Mouse (Mus musculus) heart, embryonic 16.5 days (tissue): ENCODE measurements around the gene Ramp3. TPM values are rescaled to one million over a fixed set of nuclear protein-coding genes. Genes with fewer than 3 reads are reported as not detected.

ENCODE experiments used
- ATAC-seq: fragments of 200-750 bp; cut with Nextera tagmentation; replicated peaks from 2 replicates; pipeline ENCODE4 v1.8.0; 2017; ENCODE audit warnings: moderate number of reproducible peaks; ENCODE audit not compliant: insufficient read depth, low FRiP score; ENCODE audit errors: extremely low read depth
- H3K27ac ChIP-seq: fragments of 300-500 bp; sonication (generic); 2 replicates; pipeline ENCODE4 v1.5.1; 2014; ENCODE audit warnings: mild to moderate bottlenecking, low read length, control low read depth, moderate library complexity
- H3K27me3 ChIP-seq: fragments of 300-500 bp; sonication (generic); 2 replicates; pipeline ENCODE4 v1.6.1; 2014; ENCODE audit warnings: low read length, mixed read lengths; ENCODE audit not compliant: control insufficient read depth, insufficient read depth
- H3K36me3 ChIP-seq: fragments of 300-500 bp; sonication (generic); 2 replicates; pipeline ENCODE4 v1.6.1; 2014; ENCODE audit not compliant: control insufficient read depth, insufficient read depth
- H3K4me1 ChIP-seq: fragments of 300-500 bp; sonication (generic); 2 replicates; pipeline ENCODE4 v1.6.1; 2014; ENCODE audit warnings: low read length, mixed read lengths; ENCODE audit not compliant: control insufficient read depth, insufficient read depth
- H3K4me2 ChIP-seq: fragments of 300-500 bp; sonication (generic); 2 replicates; pipeline ENCODE4 v1.6.1; 2014; ENCODE audit warnings: low read depth, mild to moderate bottlenecking, control low read depth, low read length
- H3K4me3 ChIP-seq: fragments of 300-500 bp; sonication (generic); 2 replicates; pipeline ENCODE4 v1.5.1; 2014; ENCODE audit warnings: mild to moderate bottlenecking, control low read depth, low read length
- H3K9ac ChIP-seq: fragments of 300-500 bp; sonication (generic); 2 replicates; pipeline ENCODE4 v1.6.1; 2014; ENCODE audit warnings: low read length, control low read depth
- H3K9me3 ChIP-seq: fragments of 300-500 bp; sonication (generic); replicated peaks from 2 replicates; pipeline ENCODE4 v1.6.1; 2016; ENCODE audit warnings: low read length; ENCODE audit not compliant: control insufficient read depth
- WGBS: fragments of 180-500 bp; shearing (Covaris S2); extraction: QIAGEN DNeasy Blood & Tissue Kit; methylation state at CpG from one replicate; pipeline ENCODE4 v1.1.7; 2014; 5-methylcytosine and 5-hydroxymethylcytosine counted together
- polyA plus RNA-seq: library from polyadenylated mRNA; unstranded; fragments of >200 nt; fragmentation: Nextera tagmentation; extraction: Ambion mirVana; gene quantifications from 2 replicates; pipeline ENCODE4 v1.2.1, GENCODE M21; 2015

The Ramp3 gene
- polyA plus RNA-seq, 1 experiment from 2014 or later, result 5.9 TPM

GRCm38 (mm10) chr11:6698281-6698680 is 40.0 kb downstream of the Ramp3 start:
- Histone ChIP-seq H3K27me3 (no peaks in the 10 kb centered on the region), H3K4me2 (no peak overlapping the region), H3K4me3 (no peak overlapping the region), H3K9me3 (peaks cover 4% of the 10 kb centered on the region), H3K36me3 (no peaks in the 10 kb centered on the region), H3K27ac (no peak overlapping the region), H3K9ac (no peak overlapping the region), H3K4me1 (no peaks in the 10 kb centered on the region)
- 75% methylated on average over 10 of the region's 10 CpGs for WGBS
- ATAC-seq, result no peak

GRCm38 (mm10) chr11:6702258-6702657 is 43.9 kb downstream of the Ramp3 start:
- no peak overlapping the region for H3K27ac ChIP-seq
- no peaks in the 10 kb centered on the region for H3K36me3 ChIP-seq
- H3K27me3 ChIP-seq, result no peaks in the 10 kb centered on the region
- H3K9me3 ChIP-seq, result peaks cover 4% of the 10 kb centered on the region
- no peak overlapping the region for H3K4me2 ChIP-seq
- WGBS, result 63% methylated on average over 3 of the region's 3 CpGs
- no peak overlapping the region for H3K9ac ChIP-seq
- H3K4me3 ChIP-seq, result no peak overlapping the region
- ATAC-seq, result no peak
- no peaks in the 10 kb centered on the region for H3K4me1 ChIP-seq

- Histone ChIP-seq H3K4me2 (no peak overlapping the region), H3K27me3 (no peaks in the 10 kb centered on the region), H3K27ac (no peak overlapping the region), H3K4me3 (no peak overlapping the region), H3K9ac (no peak overlapping the region), H3K4me1 (no peaks in the 10 kb centered on the region), H3K9me3 (peaks cover 10% of the 10 kb centered on the region), H3K36me3 (no peaks in the 10 kb centered on the region)
- 65% methylated on average over 6 of the region's 6 CpGs for WGBS
- ATAC-seq, result no peak
Observed at GRCm38 (mm10) chr11:6704851-6705250, 46.5 kb downstream of the Ramp3 start.

GRCm38 (mm10) chr11:6705516-6705915 is 47.2 kb downstream of the Ramp3 start:
- H3K9ac ChIP-seq, result no peak overlapping the region
- WGBS, result 66% methylated on average over 5 of the region's 5 CpGs
- H3K27ac ChIP-seq, result no peak overlapping the region
- no peaks in the 10 kb centered on the region for H3K4me1 ChIP-seq
- H3K4me2 ChIP-seq, result no peak overlapping the region
- no peaks in the 10 kb centered on the region for H3K27me3 ChIP-seq
- ATAC-seq, result no peak
- H3K36me3 ChIP-seq, result no peaks in the 10 kb centered on the region
- H3K4me3 ChIP-seq, result no peak overlapping the region
- peaks cover 10% of the 10 kb centered on the region for H3K9me3 ChIP-seq

GRCm38 (mm10) chr11:6706796-6707195 is 48.5 kb downstream of the Ramp3 start:
- Histone ChIP-seq H3K4me1 (no peaks in the 10 kb centered on the region), H3K36me3 (no peaks in the 10 kb centered on the region), H3K4me2 (no peak overlapping the region), H3K27ac (no peak overlapping the region), H3K9me3 (peaks cover 7% of the 10 kb centered on the region; the same call in 1 of the 2 replicates), H3K4me3 (no peak overlapping the region), H3K27me3 (no peaks in the 10 kb centered on the region), H3K9ac (no peak overlapping the region)
- no peak for ATAC-seq
- WGBS, result 89% methylated on average over 13 of the region's 13 CpGs

- Histone ChIP-seq H3K4me3 (no peak overlapping the region), H3K9ac (no peak overlapping the region), H3K4me2 (no peak overlapping the region), H3K36me3 (no peaks in the 10 kb centered on the region), H3K4me1 (no peaks in the 10 kb centered on the region), H3K9me3 (peaks cover 7% of the 10 kb centered on the region; the same call in 1 of the 2 replicates), H3K27ac (no peak overlapping the region), H3K27me3 (no peaks in the 10 kb centered on the region)
- whole genome bisulfite sequencing, result 91% methylated on average over 7 of the region's 7 CpGs
- no peak for ATAC-seq
Observed at GRCm38 (mm10) chr11:6708437-6708836, 50.1 kb downstream of the Ramp3 start.

GRCm38 (mm10) chr11:6710409-6710808 is 52.1 kb downstream of the Ramp3 start:
- no peaks in the 10 kb centered on the region for H3K36me3 ChIP-seq
- peaks cover 7% of the 10 kb centered on the region; the same call in 1 of the 2 replicates for H3K9me3 ChIP-seq
- H3K4me3 ChIP-seq, result no peak overlapping the region
- H3K9ac ChIP-seq, result no peak overlapping the region
- ATAC-seq, result no peak
- H3K4me1 ChIP-seq, result no peaks in the 10 kb centered on the region
- no peak overlapping the region for H3K27ac ChIP-seq
- no peaks in the 10 kb centered on the region for H3K27me3 ChIP-seq
- no peak overlapping the region for H3K4me2 ChIP-seq
- 66% methylated on average over 2 of the region's 2 CpGs for WGBS

- H3K4me3 ChIP-seq, result no peak overlapping the region
- H3K4me1 ChIP-seq, result no peaks in the 10 kb centered on the region
- no peaks in the 10 kb centered on the region for H3K27me3 ChIP-seq
- ATAC-seq, result no peak
- no peak overlapping the region for H3K27ac ChIP-seq
- 81% methylated on average over 5 of the region's 5 CpGs for WGBS
- H3K9me3 ChIP-seq, result no peaks in the 10 kb centered on the region
- no peak overlapping the region for H3K9ac ChIP-seq
- H3K4me2 ChIP-seq, result no peak overlapping the region
- H3K36me3 ChIP-seq, result no peaks in the 10 kb centered on the region
Observed at GRCm38 (mm10) chr11:6720746-6721145, 62.4 kb downstream of the Ramp3 start.

GRCm38 (mm10) chr11:6726921-6727320 is 68.6 kb downstream of the Ramp3 start:
- no peaks in the 10 kb centered on the region for H3K36me3 ChIP-seq
- 79% methylated on average over 5 of the region's 5 CpGs for WGBS
- ATAC-seq, result no peak
- H3K4me3 ChIP-seq, result no peak overlapping the region
- H3K9me3 ChIP-seq, result no peaks in the 10 kb centered on the region
- H3K9ac ChIP-seq, result no peak overlapping the region
- no peak overlapping the region for H3K4me2 ChIP-seq
- H3K27me3 ChIP-seq, result no peaks in the 10 kb centered on the region
- H3K4me1 ChIP-seq, result no peaks in the 10 kb centered on the region
- H3K27ac ChIP-seq, result no peak overlapping the region
